Mouse (Mus musculus) lung, embryonic 14.5 days (tissue): ENCODE measurements around the gene Atxn1. TPM values are rescaled to one million over a fixed set of nuclear protein-coding genes. Genes with fewer than 3 reads are reported as not detected.

Experiments used
- ATAC-seq: fragments of 200-750 bp; cut with Nextera tagmentation; 2 replicates; pipeline ENCODE4 v1.8.0; 2017; ENCODE audit warnings: mild to moderate bottlenecking, moderate TSS enrichment, moderate library complexity; ENCODE audit not compliant: insufficient read depth
- DNase-seq: peaks from one replicate; pipeline ENCODE4 v3.0.0-alpha.2; 2015
- H3K27ac ChIP-seq: fragments of 300-500 bp; sonication (generic); 2 replicates; pipeline ENCODE4 v1.5.1; 2014; ENCODE audit warnings: low read depth, mild to moderate bottlenecking, moderate library complexity
- H3K27me3 ChIP-seq: fragments of 300-500 bp; sonication (generic); 2 replicates; pipeline ENCODE4 v1.6.1; 2014; ENCODE audit warnings: low read length, control low read depth; ENCODE audit not compliant: insufficient read depth
- H3K36me3 ChIP-seq: fragments of 300-500 bp; sonication (generic); 2 replicates; pipeline ENCODE4 v1.6.1; 2014; ENCODE audit warnings: control low read depth; ENCODE audit not compliant: insufficient read depth
- H3K4me1 ChIP-seq: fragments of 300-500 bp; sonication (generic); 2 replicates; pipeline ENCODE4 v1.6.1; 2014; ENCODE audit warnings: antibody characterized with exemption, control low read depth; ENCODE audit not compliant: insufficient read depth
- H3K4me2 ChIP-seq: fragments of 300-500 bp; sonication (generic); 2 replicates; pipeline ENCODE4 v1.6.1; 2014; ENCODE audit warnings: mild to moderate bottlenecking
- H3K4me3 ChIP-seq: fragments of 300-500 bp; sonication (generic); 2 replicates; pipeline ENCODE4 v1.5.1; 2014; ENCODE audit warnings: low read depth, low read length
- H3K9ac ChIP-seq: fragments of 300-500 bp; sonication (generic); 2 replicates; pipeline ENCODE4 v1.6.1; 2014
- H3K9me3 ChIP-seq: fragments of 300-500 bp; sonication (generic); 2 replicates; pipeline ENCODE4 v1.6.1; 2016; ENCODE audit warnings: low read depth, low read length, control low read depth
- CTCF ChIP-seq: IDR thresholded peaks from 2 replicates; pipeline ENCODE4 v1.5.1; 2016; ENCODE audit warnings: antibody characterized with exemption, low read depth
- WGBS: fragments of 180-500 bp; shearing (Covaris S2); extraction: QIAGEN DNeasy Blood & Tissue Kit; methylation state at CpG from one replicate; pipeline ENCODE4 v1.1.7; 2014; 5-methylcytosine and 5-hydroxymethylcytosine counted together
- polyA plus RNA-seq: library from polyadenylated mRNA; unstranded; fragments of >200 nt; fragmentation: Nextera tagmentation; extraction: Ambion mirVana; gene quantifications from 2 replicates; pipeline ENCODE4 v1.2.1, GENCODE M21; 2014

Gene Atxn1
- polyA plus RNA-seq, 1 experiment from 2014 or later: 3.9 TPM

- H3K4me3 ChIP-seq: no peak overlapping the region
- WGBS: 83% methylated on average over 4 of the region's 4 CpGs
- H3K27me3 ChIP-seq: no peaks in the 10 kb centered on the region
- H3K27ac ChIP-seq: no peak overlapping the region
- H3K9me3 ChIP-seq: no peaks in the 10 kb centered on the region
- DNase-seq: no peak
- no peak for TF ChIP-seq CTCF
- no peak overlapping the region for H3K9ac ChIP-seq
- no peaks in the 10 kb centered on the region for H3K4me1 ChIP-seq
- no peak overlapping the region for H3K4me2 ChIP-seq
- no peaks in the 10 kb centered on the region for H3K36me3 ChIP-seq
- no peak for ATAC-seq
Observed at GRCm38 (mm10) chr13:45564946-45565345, 399.9 kb downstream of the Atxn1 start.

- no peak overlapping the region for H3K9ac ChIP-seq
- H3K27me3 ChIP-seq: no peaks in the 10 kb centered on the region
- no peak overlapping the region for H3K27ac ChIP-seq
- H3K4me2 ChIP-seq: no peak overlapping the region
- WGBS: 69% methylated on average over 9 of the region's 9 CpGs
- TF ChIP-seq CTCF: no peak
- ATAC-seq (no peak), DNase-seq (no peak)
- no peaks in the 10 kb centered on the region for H3K9me3 ChIP-seq
- H3K4me3 ChIP-seq: no peak overlapping the region
- no peaks in the 10 kb centered on the region for H3K4me1 ChIP-seq
- H3K36me3 ChIP-seq: no peaks in the 10 kb centered on the region
Observed at GRCm38 (mm10) chr13:45562011-45562410, 402.8 kb downstream of the Atxn1 start.

GRCm38 (mm10) chr13:45560543-45560942 is 404.3 kb downstream of the Atxn1 start:
- no peaks in the 10 kb centered on the region for H3K9me3 ChIP-seq
- peak; percentile 75 for DNase-seq
- no peaks in the 10 kb centered on the region for H3K36me3 ChIP-seq
- no peaks in the 10 kb centered on the region for H3K4me1 ChIP-seq
- 65% methylated on average over 7 of the region's 7 CpGs for WGBS
- peak; percentile 73 for TF ChIP-seq CTCF
- no peak overlapping the region for H3K4me3 ChIP-seq
- no peak overlapping the region for H3K9ac ChIP-seq
- H3K4me2 ChIP-seq: no peak overlapping the region
- H3K27me3 ChIP-seq: no peaks in the 10 kb centered on the region
- no peak for ATAC-seq
- H3K27ac ChIP-seq: no peak overlapping the region

DNA sequence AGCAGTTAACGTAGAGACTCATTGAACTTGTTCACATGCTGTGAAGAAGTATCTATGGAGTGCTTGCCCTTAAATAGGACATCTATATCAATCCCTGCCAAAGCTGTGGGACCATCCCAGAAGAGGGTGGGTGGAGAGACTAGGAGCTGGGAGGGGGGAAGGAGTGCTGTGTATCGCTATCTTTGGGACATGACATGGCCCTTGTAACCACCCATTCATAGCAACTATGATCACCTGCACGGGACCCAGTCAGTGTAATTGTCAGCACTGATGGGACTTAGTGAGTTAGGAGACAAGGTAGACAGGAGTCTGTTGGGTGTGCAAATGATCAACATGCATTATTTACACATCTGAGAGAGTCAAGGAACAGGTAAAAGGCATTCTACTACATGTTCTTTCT is 405.6 kb downstream of the Atxn1 start:
- no peak overlapping the region for H3K4me2 ChIP-seq
- no peaks in the 10 kb centered on the region for H3K36me3 ChIP-seq
- no peak for TF ChIP-seq CTCF
- H3K27ac ChIP-seq: no peak overlapping the region
- no peak overlapping the region for H3K9ac ChIP-seq
- no peak for DNase-seq
- H3K4me3 ChIP-seq: no peak overlapping the region
- no peak for ATAC-seq
- H3K9me3 ChIP-seq: no peaks in the 10 kb centered on the region
- 82% methylated on average over 3 of the region's 3 CpGs for WGBS
- no peaks in the 10 kb centered on the region for H3K27me3 ChIP-seq
- no peaks in the 10 kb centered on the region for H3K4me1 ChIP-seq

GRCm38 (mm10) chr13:45558367-45558766 is 406.4 kb downstream of the Atxn1 start:
- TF ChIP-seq CTCF: no peak
- Histone ChIP-seq H3K9ac (no peak overlapping the region), H3K4me3 (no peak overlapping the region), H3K4me2 (no peak overlapping the region), H3K27me3 (no peaks in the 10 kb centered on the region), H3K9me3 (no peaks in the 10 kb centered on the region), H3K4me1 (no peaks in the 10 kb centered on the region), H3K27ac (no peak overlapping the region), H3K36me3 (no peaks in the 10 kb centered on the region)
- DNase-seq: peak; percentile 8
- no peak for ATAC-seq
- WGBS: 31% methylated on average over 4 of the region's 4 CpGs

DNA sequence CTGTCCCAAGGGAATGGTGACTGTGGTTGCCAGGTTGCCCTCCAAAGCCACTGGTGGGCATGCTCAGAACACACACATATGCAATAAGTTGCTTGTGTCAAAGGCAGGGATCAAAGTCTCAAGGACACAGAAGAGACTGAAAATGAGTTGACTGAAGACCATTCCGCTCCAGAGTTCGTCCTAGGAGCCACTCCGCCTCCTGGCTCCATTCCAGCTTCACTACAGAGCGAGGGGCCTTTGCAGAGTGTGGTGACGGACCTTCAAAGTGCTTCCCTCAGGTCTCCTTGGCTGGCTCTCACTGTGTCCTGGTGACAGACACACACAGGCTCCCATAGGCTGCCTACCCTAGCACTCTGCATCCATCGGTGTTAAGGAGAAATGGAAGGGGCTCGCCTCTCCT is 411.1 kb downstream of the Atxn1 start:
- Histone ChIP-seq H3K27me3 (no peaks in the 10 kb centered on the region), H3K36me3 (no peaks in the 10 kb centered on the region), H3K4me3 (no peak overlapping the region), H3K9me3 (no peaks in the 10 kb centered on the region), H3K27ac (no peak overlapping the region), H3K4me2 (no peak overlapping the region), H3K9ac (no peak overlapping the region), H3K4me1 (no peaks in the 10 kb centered on the region)
- DNase-seq (peak; percentile 80), ATAC-seq (no peak; the same call in 1 of the 2 replicates)
- no peak for TF ChIP-seq CTCF
- WGBS: 23% methylated on average over 7 of the region's 7 CpGs

- no peak overlapping the region for H3K4me3 ChIP-seq
- no peak for ATAC-seq
- no peak overlapping the region for H3K27ac ChIP-seq
- 77% methylated on average over 5 of the region's 5 CpGs for WGBS
- no peak for DNase-seq
- H3K27me3 ChIP-seq: no peaks in the 10 kb centered on the region
- TF ChIP-seq CTCF: no peak
- no peaks in the 10 kb centered on the region for H3K4me1 ChIP-seq
- no peak overlapping the region for H3K4me2 ChIP-seq
- H3K9me3 ChIP-seq: no peaks in the 10 kb centered on the region
- no peaks in the 10 kb centered on the region; the same call in 1 of the 2 replicates for H3K36me3 ChIP-seq
- no peak overlapping the region for H3K9ac ChIP-seq
Observed at GRCm38 (mm10) chr13:45547549-45547948, 417.3 kb downstream of the Atxn1 start.

GRCm38 (mm10) chr13:45546946-45547345 is 417.9 kb downstream of the Atxn1 start:
- no peaks in the 10 kb centered on the region; the same call in 1 of the 2 replicates for H3K36me3 ChIP-seq
- H3K9ac ChIP-seq: no peak overlapping the region
- no peaks in the 10 kb centered on the region for H3K9me3 ChIP-seq
- WGBS: 60% methylated on average over 4 of the region's 4 CpGs
- TF ChIP-seq CTCF: no peak
- H3K4me3 ChIP-seq: no peak overlapping the region
- H3K27ac ChIP-seq: no peak overlapping the region
- no peak for ATAC-seq
- no peak overlapping the region for H3K4me2 ChIP-seq
- H3K27me3 ChIP-seq: no peaks in the 10 kb centered on the region
- no peak for DNase-seq
- H3K4me1 ChIP-seq: no peaks in the 10 kb centered on the region
